Mouse (Mus musculus) midbrain, embryonic 10.5 days (tissue): ENCODE results near the gene Cbln3. TPM values are rescaled to one million over a fixed set of nuclear protein-coding genes. Genes with fewer than 3 reads are reported as not detected.
A peak's percentile ranks its signal among the peaks of the same experiment; 100 is the strongest.

Experiments
- DNase-seq: peaks from one replicate; pipeline ENCODE4 v3.0.0-alpha.2; 2017; ENCODE audit warnings: low spot score
- H3K27ac ChIP-seq: fragments of 300-500 bp; sonication (generic); replicated peaks from 2 replicates; pipeline ENCODE4 v1.5.1; 2016; ENCODE audit warnings: mild to moderate bottlenecking
- H3K27me3 ChIP-seq: fragments of 300-500 bp; sonication (generic); 2 replicates; pipeline ENCODE4 v1.6.1; 2016; ENCODE audit warnings: low read depth, mild to moderate bottlenecking; ENCODE audit not compliant: poor library complexity, severe bottlenecking
- H3K36me3 ChIP-seq: fragments of 300-500 bp; sonication (generic); 2 replicates; pipeline ENCODE4 v1.6.1; 2016; ENCODE audit warnings: mild to moderate bottlenecking, moderate library complexity
- H3K4me1 ChIP-seq: fragments of 300-500 bp; sonication (generic); 2 replicates; pipeline ENCODE4 v1.6.1; 2016
- H3K4me3 ChIP-seq: fragments of 300-500 bp; sonication (generic); 2 replicates; pipeline ENCODE4 v1.5.1; 2016; ENCODE audit warnings: mild to moderate bottlenecking, moderate library complexity
- H3K9me3 ChIP-seq: fragments of 300-500 bp; sonication (generic); replicated peaks from 2 replicates; pipeline ENCODE4 v1.6.1; 2016; ENCODE audit warnings: mild to moderate bottlenecking
- WGBS: fragments of 180-500 bp; shearing (Covaris S2); methylation state at CpG from one replicate; pipeline ENCODE4 v1.1.7; 2016; 5-methylcytosine and 5-hydroxymethylcytosine counted together
- polyA plus RNA-seq: library from polyadenylated mRNA; unstranded; fragments of >200 nt; fragmentation: Nextera tagmentation; extraction: Ambion mirVana; gene quantifications from 2 replicates; pipeline ENCODE4 v1.2.1, GENCODE M21; 2016

Cbln3 gene
- polyA plus RNA-seq, 1 experiment from 2014 or later: 0.14 TPM

DNA sequence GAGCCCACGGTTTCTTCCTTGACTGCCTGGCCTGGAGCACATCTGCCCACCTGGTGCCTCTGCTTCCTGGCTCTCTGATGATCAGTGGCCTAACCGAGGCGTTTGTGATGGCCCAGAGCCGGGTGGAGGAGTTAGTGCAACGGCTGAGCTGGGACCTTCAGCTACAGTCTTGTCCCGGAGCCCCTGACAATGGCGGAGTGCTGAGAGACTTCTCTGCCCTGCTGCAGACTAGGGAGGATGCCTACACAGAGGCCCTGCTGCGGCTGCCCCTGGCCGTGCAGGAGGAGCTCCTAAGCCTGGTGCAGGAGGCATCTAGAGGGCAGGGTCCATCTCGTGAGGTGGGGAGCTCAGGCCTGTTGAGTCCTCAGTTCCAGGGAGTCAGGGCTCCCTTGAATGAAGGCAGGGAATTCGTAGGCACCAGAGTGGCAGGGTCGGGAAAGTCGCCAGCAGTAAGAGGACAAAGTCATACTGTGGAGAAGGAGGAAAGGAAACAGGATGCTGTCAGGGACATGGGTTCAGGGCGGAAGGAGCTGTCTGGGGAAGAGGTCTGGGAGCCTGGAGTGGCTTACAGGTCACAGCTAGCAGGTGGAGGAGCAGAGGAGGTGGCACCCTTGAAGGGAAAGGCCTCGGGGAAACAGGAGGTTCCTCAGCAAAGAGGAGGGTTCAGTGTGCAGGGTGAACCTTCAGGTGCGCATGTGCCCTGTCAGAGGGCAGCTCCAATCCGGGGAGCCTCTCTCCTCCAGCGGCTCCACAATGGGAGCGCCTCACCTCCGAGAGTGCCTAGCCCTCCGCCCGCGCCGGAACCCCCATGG, 2.6 kb upstream of the Cbln3 start:
- Histone ChIP-seq H3K27me3 (0 out of 2 replicates have a peak, but pooled peaks cover 4% of the 10 kb centered on the region), H3K27ac (no peak overlapping the region), H3K36me3 (peaks cover 55% of the 10 kb centered on the region), H3K4me1 (peaks cover 35% of the 10 kb centered on the region), H3K4me3 (peak overlapping the region; percentile 82; the same call in 1 of the 2 replicates), H3K9me3 (no peaks in the 10 kb centered on the region)
- WGBS: 89% methylated on average over 24 of the region's 24 CpGs
- no peak for DNase-seq

DNA sequence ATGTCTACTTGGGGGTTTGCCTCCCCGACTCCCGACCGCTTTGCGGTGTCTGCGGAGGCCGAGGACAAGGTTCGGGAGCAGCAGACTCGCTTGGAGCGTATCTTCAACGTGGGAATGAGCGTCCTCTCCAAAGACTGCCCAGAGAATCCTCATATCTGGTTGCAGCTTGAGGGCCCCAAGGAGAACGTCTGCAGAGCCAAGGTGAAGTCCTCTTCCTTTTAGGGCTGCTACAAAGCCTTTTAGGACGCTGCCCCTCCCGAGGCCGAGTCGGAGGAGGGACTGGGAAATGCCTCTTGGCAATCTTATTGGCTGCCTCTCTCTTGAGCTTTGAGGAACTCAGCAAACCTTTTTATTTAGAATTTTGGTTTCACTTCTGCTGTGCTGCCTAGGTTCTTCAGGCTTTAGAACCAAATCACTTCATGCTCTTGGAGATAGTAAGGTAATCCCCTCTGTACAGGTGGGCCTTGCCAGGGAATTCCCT, 1.6 kb upstream of the Cbln3 start:
- no peak for DNase-seq
- Histone ChIP-seq H3K27ac (peak overlapping the region; percentile 94), H3K4me1 (peaks cover 35% of the 10 kb centered on the region), H3K9me3 (no peaks in the 10 kb centered on the region), H3K4me3 (peak overlapping the region; percentile 82), H3K27me3 (0 out of 2 replicates have a peak, but pooled peaks cover 4% of the 10 kb centered on the region), H3K36me3 (peaks cover 45% of the 10 kb centered on the region)
- 15% methylated on average over 16 of the region's 16 CpGs for WGBS

DNA sequence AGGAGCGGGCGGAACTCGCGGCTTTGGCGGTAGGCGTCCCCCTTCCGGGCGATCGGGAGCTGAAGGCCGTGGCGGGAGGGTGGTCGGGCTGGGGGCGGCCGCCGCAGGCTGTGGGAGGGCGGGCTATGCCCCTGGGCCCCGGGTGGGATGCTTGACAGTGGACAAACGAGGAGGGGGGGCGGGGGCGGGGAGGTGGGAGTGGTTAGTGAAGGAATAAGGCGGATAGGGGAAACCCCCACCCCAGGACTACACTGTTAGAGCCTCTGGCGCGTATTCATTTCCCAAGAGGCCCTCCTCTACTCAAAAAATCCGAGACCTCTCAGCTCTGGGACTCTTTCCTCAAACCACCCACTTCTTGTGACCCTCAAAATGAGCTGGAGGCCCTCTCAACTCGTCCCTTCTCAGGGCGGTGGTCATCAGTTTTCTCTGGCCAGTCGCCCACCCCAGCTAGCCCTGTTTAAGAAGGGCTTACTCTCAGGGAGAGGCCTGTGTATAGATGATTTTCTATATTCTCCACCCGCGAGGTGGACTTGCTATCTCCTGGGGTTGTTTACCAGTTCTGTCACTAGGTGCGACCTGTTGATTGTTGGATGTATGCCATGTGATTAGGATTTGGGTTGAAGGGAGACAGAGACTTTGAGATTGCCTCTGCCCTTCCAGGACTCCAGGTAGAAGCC, 1.1 kb upstream of the Cbln3 start:
- Histone ChIP-seq H3K27ac (peak overlapping the region; percentile 94), H3K4me1 (peaks cover 35% of the 10 kb centered on the region), H3K36me3 (peaks cover 40% of the 10 kb centered on the region), H3K27me3 (0 out of 2 replicates have a peak, but pooled peaks cover 4% of the 10 kb centered on the region), H3K9me3 (no peaks in the 10 kb centered on the region), H3K4me3 (peak overlapping the region; percentile 82)
- 2% methylated on average over 16 of the region's 30 CpGs for WGBS
- no peak for DNase-seq

DNA sequence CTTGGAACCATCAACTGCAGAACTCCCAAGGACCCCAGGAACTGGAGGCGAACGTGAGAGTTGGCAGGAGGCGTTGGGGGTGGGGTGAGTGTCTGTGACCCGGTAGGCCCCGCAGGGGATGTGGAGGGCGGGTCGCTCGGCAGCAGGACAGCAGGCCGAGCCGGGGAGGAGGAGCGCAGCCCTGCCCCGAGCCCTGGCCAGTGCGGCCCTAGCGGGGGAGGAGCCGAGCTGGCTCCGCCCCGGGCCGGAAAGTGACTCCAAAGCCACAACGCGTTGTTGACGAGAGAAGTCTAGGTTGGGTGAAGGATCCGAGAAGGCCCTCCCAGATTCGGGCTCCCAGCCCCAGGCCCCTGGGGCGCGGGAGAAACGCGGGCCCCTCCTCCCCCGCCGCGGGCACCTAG, 521 bp upstream of the Cbln3 start, which contains the start of gene Khnyn:
Khnyn (plus strand) TSS at position 235 of the 401 bp plus-strand sequence.
- Histone ChIP-seq H3K36me3 (peaks cover 34% of the 10 kb centered on the region), H3K27ac (peak within 1 kb of the TSS; percentile 94), H3K9me3 (no peaks in the 10 kb centered on the region), H3K4me1 (peaks cover 35% of the 10 kb centered on the region), H3K4me3 (peak within 1 kb of the TSS; percentile 82), H3K27me3 (0 out of 2 replicates have a peak, but pooled peaks cover 4% of the 10 kb centered on the region)
- DNase-seq: peak; percentile 92
- under 1% methylated on average over 28 of the region's 30 CpGs for WGBS

DNA sequence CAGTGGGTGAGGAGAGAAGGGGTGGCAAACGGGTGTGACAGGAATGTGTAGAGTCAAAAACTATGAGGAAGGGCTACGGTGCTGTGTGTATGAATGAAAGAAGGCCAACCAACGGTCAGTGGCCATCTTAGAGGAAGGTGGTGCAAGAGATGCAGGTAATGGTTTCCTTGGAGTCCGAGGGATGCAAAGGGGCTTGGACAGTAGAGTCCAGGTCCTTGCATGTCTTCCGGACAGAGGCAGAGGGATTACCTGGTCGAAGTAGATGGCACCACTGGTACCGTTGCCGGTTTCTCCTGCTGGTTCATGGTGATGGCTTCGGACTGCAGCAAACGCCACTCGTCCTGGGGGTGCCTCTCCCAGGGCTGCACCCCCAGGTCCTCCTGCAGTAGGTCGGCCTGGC, 529 bp downstream of the Cbln3 start:
- peak overlapping the region; percentile 94 for H3K27ac ChIP-seq
- 0 out of 2 replicates have a peak, but pooled peaks cover 4% of the 10 kb centered on the region for H3K27me3 ChIP-seq
- H3K36me3 ChIP-seq: peaks cover 24% of the 10 kb centered on the region
- WGBS: 90% methylated on average over 12 of the region's 12 CpGs
- peak overlapping the region; percentile 82; the same call in 1 of the 2 replicates for H3K4me3 ChIP-seq
- peaks cover 36% of the 10 kb centered on the region for H3K4me1 ChIP-seq
- H3K9me3 ChIP-seq: no peaks in the 10 kb centered on the region
- DNase-seq: no peak

DNA sequence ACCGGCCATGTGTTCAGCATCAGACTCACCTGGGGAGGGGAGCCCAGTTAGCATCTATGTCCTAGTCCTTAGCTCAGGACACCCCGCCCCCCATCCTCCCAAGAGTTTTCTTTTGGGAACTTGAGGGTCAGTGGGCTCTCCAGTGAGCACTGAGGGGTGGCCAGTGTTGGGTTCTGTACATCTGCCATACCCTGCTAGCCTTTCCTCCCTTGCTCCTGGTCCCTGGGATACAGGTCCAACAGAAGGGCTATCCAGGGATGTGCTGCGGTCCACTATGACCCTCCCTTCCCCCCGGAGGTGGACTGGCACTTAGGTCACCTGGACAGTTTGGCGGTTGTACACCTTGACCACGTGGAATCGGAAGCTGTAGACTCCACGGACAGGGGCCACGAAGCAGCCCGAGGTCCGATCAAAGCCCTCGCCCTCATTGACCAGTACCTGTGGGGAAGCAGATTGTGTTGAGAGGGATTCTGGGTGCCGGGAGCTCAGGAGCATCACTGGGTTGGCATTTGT, 987 bp downstream of the Cbln3 start:
- Histone ChIP-seq H3K4me1 (peaks cover 40% of the 10 kb centered on the region), H3K9me3 (no peaks in the 10 kb centered on the region), H3K27me3 (0 out of 2 replicates have a peak, but pooled peaks cover 4% of the 10 kb centered on the region), H3K27ac (0 out of 2 replicates have a peak overlapping the region, but pooled peaks have one; percentile 33), H3K36me3 (peaks cover 19% of the 10 kb centered on the region), H3K4me3 (no peak overlapping the region)
- WGBS: 93% methylated on average over 13 of the region's 13 CpGs
- DNase-seq: no peak

DNA sequence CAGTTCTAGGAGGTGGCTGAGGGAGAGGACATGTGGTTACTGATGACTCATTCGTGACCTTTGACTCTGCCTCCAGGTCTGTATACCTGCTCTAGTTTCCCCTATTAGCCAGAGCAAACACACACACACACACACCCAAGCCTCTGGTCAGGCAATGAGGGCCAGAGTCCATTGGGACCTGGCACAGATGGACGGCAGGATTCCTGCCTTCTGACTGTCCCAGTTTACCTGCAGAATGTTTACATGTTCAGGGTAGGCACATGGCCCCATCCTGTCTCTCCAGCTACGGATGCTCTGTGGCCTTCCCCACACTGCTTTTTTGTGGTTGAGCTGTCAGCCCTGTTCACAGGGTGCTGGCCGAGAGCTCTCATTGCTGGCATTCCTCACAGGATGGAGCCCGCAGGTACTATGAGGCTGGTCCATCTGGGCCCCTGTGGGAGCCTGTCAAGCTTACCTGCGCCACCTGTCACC, 2.0 kb downstream of the Cbln3 start:
- Histone ChIP-seq H3K9me3 (no peaks in the 10 kb centered on the region), H3K36me3 (peaks cover 9% of the 10 kb centered on the region), H3K27me3 (0 out of 2 replicates have a peak, but pooled peaks cover 4% of the 10 kb centered on the region), H3K27ac (peak overlapping the region; percentile 33; the same call in 1 of the 2 replicates), H3K4me1 (peaks cover 46% of the 10 kb centered on the region), H3K4me3 (no peak overlapping the region)
- no peak for DNase-seq
- 67% methylated on average over 6 of the region's 6 CpGs for WGBS

DNA sequence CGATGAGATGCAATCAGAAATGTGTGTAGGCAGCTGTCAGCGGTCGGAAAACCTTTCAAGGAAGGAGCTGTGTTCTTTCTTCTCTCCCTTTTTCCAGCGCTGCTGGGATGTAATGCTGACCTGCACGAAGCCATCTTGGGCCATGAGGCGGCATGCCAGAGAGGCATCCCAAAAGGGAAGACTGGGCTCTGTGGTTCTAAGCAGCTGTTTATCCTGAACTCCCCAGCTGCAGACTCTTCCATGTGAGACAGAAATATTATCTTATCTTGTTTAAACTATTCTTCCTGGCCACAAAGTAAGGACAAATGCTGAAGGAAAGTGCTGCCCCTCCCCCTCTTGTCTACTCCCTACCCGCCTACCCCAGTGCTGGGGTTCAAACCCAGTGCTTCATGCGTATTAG, 3.2 kb downstream of the Cbln3 start:
- WGBS: 83% methylated on average over 8 of the region's 8 CpGs
- H3K4me3 ChIP-seq: no peak overlapping the region
- H3K4me1 ChIP-seq: peaks cover 34% of the 10 kb centered on the region
- no peak overlapping the region for H3K27ac ChIP-seq
- H3K27me3 ChIP-seq: 0 out of 2 replicates have a peak, but pooled peaks cover 4% of the 10 kb centered on the region
- H3K9me3 ChIP-seq: no peaks in the 10 kb centered on the region
- H3K36me3 ChIP-seq: no peaks in the 10 kb centered on the region
- DNase-seq: no peak

DNA sequence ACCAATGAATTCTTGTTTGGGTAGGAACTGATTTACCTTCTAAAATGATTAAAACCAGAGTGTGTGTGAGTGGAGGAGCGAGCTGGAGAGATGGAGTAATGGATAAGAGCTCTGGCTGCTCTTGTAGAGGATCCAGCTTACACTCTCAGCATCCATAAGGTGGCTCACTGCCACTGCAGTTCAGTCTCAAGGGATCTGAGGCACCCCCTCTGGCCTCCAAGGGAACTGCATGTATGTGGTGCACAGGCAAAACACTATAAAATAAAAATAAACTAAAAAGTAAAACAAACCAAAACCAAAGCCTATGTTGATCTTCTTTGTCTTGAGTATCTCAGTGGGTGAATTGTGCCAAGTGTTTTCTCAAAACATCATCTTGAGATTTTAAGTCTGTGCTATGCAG, 4.6 kb downstream of the Cbln3 start:
- peaks cover 25% of the 10 kb centered on the region for H3K4me1 ChIP-seq
- H3K4me3 ChIP-seq: no peak overlapping the region
- H3K27me3 ChIP-seq: 0 out of 2 replicates have a peak, but pooled peaks cover 4% of the 10 kb centered on the region
- no peaks in the 10 kb centered on the region for H3K36me3 ChIP-seq
- no peak overlapping the region for H3K27ac ChIP-seq
- H3K9me3 ChIP-seq: no peaks in the 10 kb centered on the region
- 32% methylated on average over 1 of the region's 1 CpGs for WGBS
- DNase-seq: peak; percentile 57

DNA sequence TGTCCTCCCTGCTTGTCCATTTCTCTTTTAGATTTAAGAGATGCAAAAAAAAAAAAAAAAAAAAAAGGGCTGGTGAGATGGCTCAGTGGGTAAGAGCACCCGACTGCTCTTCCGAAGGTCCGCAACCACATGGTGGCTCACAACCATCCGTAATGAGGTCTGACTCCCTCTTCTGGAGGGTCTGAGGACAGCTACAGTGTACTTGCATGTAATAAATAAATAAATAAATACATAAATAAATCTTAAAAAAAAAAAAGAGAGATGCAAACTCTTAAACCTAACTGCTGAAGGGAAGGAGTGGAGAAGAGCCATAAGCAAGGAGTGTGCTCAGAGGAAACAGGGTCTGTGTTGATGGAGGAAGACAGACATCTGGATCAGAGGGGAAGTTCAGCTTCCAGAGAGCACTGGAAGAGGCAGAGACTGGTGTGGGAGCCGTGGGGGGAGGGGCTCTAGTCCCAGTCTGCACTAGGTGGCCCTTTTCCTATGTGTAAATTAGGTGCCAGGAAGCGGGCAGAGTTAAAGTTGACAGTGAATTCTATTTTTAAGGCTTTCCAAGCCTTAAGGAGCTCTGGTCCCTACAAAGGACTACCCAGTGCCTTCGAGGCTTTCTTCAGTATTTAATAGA, 5.8 kb downstream of the Cbln3 start:
- WGBS: 34% methylated on average over 7 of the region's 7 CpGs
- H3K4me3 ChIP-seq: no peak overlapping the region
- no peaks in the 10 kb centered on the region for H3K9me3 ChIP-seq
- H3K27me3 ChIP-seq: 0 out of 2 replicates have a peak, but pooled peaks cover 3% of the 10 kb centered on the region
- no peaks in the 10 kb centered on the region for H3K36me3 ChIP-seq
- no peak overlapping the region for H3K27ac ChIP-seq
- no peak for DNase-seq
- peaks cover 24% of the 10 kb centered on the region for H3K4me1 ChIP-seq

DNA sequence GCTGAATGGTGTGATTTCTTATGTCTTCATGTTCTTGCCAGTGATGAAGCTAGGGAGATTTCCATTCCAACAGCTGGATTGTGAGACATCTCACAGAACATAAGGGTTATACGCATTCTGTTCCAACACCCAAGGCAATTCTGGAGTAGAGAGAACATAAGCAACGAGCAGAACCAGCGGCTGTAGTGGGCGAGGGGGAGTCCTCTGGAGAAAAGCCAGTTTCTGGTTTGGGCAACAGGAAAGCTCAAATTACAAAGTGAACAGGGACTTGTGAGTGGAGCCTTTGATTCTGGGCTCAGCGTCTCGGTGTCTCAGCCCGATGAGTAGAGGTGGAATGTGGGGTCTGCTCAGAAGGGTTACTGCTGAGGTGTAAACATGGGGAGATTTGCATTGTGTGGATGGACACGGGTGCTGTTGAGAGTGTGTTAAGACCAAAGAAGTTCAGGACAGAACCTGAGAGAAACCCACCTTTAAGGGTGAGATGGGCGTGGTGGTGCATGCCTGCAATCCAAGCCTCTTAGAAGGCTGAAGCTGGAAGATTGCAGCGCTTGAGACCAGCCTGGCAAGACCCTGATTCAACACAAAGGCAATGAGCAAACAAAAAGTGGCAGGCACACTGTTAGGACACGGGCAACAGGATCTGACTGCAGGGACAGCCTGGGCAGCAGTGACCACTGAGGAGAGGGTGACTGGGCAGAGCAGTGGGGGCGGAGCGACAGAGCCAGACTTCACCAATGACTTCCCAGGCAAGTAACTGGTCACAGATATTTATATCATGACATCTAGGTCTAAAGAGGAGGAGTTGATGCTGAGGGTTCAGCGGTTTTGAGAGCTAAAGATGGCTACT, 6.5 kb downstream of the Cbln3 start:
- no peak overlapping the region; the same call in 1 of the 2 replicates for H3K4me3 ChIP-seq
- H3K27ac ChIP-seq: no peak overlapping the region
- peaks cover 6% of the 10 kb centered on the region for H3K36me3 ChIP-seq
- WGBS: 37% methylated on average over 14 of the region's 14 CpGs
- no peaks in the 10 kb centered on the region for H3K9me3 ChIP-seq
- no peaks in the 10 kb centered on the region for H3K27me3 ChIP-seq
- H3K4me1 ChIP-seq: peaks cover 26% of the 10 kb centered on the region
- no peak for DNase-seq
